Mouse (Mus musculus) ES-Bruce4 (cell line): Measurements from ENCODE around the gene Vcan.

ENCODE experiments used
- CTCF ChIP-seq: IDR thresholded peaks from one replicate; pipeline ENCODE4 v1.8.1; 2011; ENCODE audit warnings: low read depth, low read length
- EP300 ChIP-seq: IDR thresholded peaks from 2 replicates; pipeline ENCODE4 v1.6.1; 2011; ENCODE audit warnings: low read depth, low read length; ENCODE audit not compliant: insufficient read depth
- POLR2A ChIP-seq: IDR thresholded peaks from one replicate; pipeline ENCODE4 v1.8.1; 2011; ENCODE audit warnings: low read length; ENCODE audit not compliant: insufficient read depth

- no peak for TF ChIP-seq EP300
- no peak for TF ChIP-seq POLR2A
- TF ChIP-seq CTCF: no peak
Observed at GRCm38 (mm10) chr13:89702395-89702794, 39.9 kb downstream of the Vcan start.
